Mouse (Mus musculus) inflammation-experienced regulatory T-cells, adult 6 months (primary cell): ENCODE measurements around the gene Fscn1. TPM values are rescaled to one million over a fixed set of nuclear protein-coding genes. Genes with fewer than 3 reads are reported as not detected.

Experiments used
- ATAC-seq: one replicate; pipeline ENCODE4 v1.8.0; 2017
- polyA plus RNA-seq, 3 experiments: library from polyadenylated mRNA; unstranded; fragments of 100-300 nt; shearing (Covaris generic); gene quantifications; one replicate each; pipeline ENCODE4 v1.2.1; 2017

Fscn1 gene
- polyA plus RNA-seq, 3 experiments from 2014 or later: 1.2 TPM; not detected in 2

- peak; percentile 32 for ATAC-seq
Measured at GRCm38 (mm10) chr5:142936336-142936719, 23.8 kb upstream of the Fscn1 start.

DNA sequence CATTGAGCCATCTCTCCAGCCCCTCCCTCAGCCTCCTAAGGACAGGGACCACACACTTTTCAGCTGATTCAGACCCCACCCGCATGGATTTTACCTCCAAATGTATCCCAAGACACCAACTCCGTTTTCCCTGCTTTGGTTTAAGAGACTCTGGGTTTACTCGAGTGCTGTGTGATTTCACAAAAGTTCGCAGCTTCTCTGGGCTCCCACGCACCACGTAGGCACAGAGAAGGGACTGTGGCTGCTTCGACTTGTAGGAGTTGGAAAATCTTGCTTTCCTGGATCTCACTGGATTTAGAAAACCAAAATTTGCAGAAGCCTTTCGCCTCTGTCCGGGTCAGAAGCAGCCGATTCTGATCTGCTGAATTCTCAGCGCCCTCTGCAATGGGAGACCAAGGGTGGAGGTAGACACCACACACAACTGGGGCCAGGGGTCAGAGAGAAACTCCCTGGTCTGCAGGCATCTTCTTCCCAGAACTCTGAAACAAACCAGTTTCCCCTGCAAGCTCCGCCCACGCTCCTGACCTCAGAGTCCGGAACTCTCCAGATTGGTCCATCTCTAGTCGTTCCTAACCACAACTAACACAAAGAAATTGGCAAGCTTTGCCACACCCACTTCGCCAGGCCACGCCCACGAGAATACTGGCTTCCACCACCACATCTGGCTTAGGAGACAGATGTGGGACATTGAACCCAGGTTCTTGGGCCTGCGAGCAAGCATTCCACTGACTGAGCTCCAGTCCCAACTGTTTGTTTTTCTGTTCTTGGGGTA, 22.0 kb upstream of the Fscn1 start:
- peak; percentile 48 for ATAC-seq

DNA sequence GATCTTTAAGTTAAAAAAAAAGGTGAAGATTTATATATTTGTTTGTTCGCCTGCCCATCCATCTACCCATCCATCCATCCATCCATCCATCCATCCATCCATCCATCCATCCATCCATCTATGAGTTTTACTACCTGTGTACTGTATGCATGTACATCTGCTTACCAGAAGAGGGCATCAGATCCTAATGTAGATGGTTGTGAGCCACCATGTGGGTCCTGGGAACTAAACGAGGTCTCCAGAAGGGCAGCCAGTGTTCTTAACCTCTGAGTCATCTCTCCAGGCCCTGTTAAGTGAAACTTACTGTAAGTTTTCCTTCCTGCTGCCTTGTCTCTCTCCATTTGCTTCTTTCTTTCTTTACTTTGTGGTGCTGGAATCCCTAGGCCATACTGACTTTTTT, 19.8 kb upstream of the Fscn1 start:
- no peak for ATAC-seq

DNA sequence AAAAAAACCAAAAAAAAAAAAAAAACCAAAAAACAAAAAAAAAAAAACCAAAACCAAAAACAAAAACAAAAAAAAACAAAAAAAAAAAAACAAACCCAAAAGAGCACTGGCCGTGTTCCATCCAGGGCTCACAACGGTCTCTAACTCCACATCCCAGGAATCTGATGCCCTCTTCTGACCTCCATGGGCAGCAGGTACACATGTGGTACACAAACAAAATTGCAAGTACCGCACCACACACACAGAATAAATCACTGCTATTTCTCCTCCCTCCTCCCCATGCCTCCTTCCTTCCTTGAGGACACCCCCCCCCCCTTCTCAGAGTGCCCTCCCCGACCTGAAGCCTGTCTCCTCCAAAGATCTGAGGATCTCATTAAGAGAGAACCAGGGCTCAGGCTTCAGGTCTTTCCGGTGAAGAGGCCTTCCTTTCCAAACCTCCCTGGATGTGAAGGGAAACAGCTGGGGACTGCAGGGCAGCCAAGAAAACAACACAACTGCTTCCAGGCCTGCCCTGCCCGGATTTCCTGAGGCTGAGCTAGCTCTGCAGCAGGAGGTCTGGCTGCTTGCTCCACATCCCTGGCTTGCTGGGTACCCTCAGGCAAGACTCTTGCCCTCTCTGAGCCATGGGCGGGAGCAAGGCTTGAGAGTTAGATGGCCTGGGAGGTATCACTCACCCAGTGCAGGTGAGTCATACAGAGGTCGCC, 15.0 kb upstream of the Fscn1 start:
- ATAC-seq: no peak

GRCm38 (mm10) chr5:142947460-142947859, 12.7 kb upstream of the Fscn1 start:
- ATAC-seq: no peak

DNA sequence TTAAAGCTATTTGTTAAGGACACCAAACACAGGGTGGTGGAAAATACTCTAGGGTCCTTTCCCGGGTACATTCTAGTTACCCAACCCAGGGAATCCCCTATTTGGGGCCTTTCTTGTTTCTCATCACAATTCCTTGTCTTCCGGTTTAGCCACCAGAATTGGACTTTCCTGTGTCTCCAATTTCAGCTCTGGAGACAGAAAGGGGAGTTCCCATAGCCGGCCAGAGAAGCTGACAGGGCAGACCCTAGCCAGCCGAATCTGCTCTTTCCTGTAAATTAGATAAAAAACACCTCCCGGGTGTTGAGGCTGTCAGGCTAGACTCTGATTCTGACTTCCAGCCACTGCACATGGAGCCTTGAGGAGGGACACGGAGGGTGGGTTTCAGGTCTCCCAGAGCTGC, 10.6 kb upstream of the Fscn1 start:
- no peak for ATAC-seq

DNA sequence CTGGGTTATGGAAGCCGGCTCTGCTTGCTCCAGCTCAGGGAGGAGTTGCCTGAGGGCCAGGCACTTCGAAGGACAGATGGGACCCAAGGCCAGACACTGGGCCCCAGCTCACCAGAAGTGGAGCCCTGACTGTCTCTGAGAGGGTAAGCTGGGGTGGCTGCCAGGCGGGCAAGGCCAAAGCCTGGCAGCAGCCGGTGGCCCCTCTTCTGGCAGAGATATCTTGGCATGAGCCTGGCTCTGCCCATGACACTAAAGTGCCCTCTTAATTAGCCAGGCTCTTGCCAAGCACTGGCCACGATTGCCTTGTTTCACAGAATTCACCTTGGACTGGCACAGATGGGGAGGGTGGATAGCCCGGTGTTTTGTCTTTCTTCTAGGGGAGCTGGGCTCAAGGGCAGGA, 9.7 kb upstream of the Fscn1 start:
- no peak for ATAC-seq

DNA sequence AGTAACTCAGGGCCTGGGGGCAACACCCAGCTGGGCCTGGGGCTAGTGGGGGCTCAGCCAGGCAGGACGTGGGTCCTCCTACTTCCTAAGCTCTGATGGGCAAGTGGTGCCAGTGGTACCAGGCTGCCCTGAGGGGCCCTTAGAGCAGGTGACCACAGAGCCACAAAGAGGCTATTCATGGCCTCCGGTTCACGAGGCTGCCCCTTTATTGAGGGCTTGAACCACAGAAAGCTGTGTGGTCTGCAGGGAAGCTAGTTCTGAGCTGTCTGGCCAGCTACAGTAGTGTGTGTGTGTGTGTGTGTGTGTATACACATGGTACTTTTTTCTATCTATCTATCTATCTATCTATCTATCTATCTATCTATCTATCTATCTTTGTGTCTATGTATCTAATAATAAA, 6.5 kb upstream of the Fscn1 start:
- no peak for ATAC-seq

DNA sequence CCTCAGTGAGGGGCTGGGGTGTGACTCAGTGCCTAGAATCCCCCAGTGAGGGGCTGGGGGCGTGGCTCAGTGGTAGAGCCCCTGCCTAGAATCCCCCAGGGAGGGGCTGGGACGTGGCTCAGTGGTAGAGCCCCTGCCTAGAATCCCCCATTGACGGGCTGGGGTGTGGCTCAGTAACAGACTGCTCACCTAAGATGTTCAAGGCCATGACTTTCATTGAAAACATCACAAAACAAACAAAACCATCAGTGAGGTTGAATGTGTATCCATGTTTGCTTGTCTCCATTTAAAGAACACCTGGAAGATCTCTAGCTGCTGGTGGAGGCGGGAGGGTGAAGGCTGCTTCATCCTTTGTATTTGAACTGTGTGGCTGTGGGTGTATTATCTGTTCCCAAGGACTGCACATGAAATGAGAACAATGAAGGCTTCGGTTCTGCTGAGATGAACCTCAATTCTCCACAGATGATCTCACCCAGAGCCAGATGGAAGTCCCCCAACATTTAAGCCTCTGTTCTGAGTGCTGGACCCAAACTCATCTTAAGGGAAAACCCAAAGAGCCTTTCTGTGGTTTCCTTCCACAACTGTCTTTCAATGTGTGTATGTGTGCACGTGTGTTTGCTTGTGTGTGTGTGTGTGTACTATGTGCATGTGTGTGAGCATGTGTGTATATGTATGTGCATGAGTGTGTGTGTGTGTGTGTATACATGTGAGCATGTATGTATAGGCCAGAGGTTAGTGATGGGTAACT, 3.0 kb upstream of the Fscn1 start:
- ATAC-seq: no peak

DNA sequence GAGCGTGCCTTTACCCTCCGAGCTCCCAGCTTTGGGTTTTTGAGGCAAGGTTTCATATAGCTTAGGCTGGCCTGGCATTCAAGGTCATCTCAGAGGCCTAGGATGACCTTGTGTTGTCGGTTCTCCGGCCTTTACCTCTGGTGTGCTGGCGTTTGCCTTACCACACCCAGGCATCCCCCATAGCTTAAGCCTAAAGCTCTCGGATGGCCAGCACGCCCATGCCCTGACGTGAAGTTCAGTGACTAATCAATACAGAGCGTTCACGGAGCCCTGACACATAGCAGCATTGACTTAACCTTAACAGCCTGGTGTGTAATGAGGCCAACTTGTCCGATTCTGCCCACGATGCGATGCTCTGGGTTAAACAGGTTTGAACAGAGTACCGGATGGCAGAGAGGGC, 1.7 kb upstream of the Fscn1 start:
- no peak for ATAC-seq

- ATAC-seq: no peak
Measured at GRCm38 (mm10) chr5:142959156-142959555, 987 bp upstream of the Fscn1 start.

- ATAC-seq: no peak
Measured at GRCm38 (mm10) chr5:142960775-142961271, 680 bp downstream of the Fscn1 start.

DNA sequence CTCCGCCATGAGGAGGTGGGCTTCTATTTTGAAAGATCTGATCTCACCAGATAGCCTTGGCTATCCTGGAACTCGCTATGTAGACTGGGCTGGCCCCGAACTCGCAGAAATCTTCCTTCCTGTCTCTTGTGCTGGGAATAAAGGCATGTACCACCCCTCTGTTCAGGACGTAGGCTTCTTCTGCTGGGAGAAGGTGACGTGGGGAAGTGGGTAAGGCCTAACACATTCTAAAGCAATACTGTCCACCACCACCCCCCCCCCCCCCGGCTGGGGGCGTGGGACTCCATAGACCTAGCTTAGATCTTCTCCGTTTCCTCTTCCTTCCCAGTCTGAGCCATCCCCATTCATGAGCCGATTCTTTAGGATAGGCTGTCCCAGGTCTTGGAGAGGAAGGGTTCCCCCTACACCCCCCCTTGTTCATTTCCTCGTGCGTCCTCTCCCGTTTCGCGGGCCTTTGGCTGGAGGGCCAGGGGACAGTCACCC, 1.3 kb downstream of the Fscn1 start:
- ATAC-seq: no peak

DNA sequence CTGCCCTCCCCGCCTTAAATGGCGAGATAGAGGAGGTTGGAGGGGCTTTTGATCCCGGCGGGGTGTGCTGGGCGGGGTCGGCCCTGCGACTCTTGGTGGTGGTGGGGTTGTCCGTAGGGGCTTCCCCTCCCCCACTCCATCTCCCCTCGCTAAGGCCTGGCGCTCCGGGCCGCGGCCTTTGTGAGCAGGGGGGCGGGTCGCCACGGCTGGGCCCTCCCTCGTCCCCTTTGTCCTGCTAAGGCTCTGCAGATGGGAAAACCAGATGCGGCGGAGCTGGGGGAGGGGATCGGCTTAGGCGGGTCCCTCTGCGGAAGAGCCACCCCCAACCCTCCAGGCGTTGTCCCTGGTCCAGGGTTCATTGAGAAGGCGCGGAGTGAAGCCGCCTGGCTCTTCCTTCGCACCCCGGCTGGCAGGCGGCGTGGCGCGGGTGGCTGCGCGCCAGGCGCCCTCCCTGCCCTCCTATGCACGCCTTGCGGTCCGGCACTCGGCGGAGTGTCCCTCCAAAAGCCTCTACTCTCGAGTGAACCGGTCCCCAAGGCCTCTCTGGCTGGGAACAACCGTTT, 1.8 kb downstream of the Fscn1 start:
- ATAC-seq: no peak

DNA sequence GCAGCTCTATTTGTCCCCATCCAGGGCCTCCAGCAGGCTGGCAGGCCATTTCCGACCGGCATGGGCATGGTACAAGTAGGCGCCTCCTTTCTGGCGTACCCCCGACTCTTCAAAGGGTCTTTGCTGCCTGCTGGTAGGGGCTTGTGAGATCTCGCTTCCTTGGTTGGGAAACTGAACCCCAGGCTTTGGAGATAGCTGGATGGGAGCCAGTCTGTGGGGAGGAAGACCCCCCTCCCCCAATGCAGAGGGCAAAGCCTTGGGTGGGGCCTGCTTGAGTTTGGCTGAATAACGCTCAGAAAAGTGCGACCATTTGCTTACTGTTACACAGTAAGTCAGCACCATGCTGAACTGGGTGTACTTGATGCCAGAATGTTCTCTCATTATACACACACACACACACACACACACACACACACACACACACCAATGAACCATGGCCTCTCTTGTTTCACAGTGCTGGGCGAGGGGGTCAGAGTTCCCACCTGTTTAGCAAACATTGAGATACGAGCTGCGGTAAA, 2.4 kb downstream of the Fscn1 start:
- ATAC-seq: no peak

DNA sequence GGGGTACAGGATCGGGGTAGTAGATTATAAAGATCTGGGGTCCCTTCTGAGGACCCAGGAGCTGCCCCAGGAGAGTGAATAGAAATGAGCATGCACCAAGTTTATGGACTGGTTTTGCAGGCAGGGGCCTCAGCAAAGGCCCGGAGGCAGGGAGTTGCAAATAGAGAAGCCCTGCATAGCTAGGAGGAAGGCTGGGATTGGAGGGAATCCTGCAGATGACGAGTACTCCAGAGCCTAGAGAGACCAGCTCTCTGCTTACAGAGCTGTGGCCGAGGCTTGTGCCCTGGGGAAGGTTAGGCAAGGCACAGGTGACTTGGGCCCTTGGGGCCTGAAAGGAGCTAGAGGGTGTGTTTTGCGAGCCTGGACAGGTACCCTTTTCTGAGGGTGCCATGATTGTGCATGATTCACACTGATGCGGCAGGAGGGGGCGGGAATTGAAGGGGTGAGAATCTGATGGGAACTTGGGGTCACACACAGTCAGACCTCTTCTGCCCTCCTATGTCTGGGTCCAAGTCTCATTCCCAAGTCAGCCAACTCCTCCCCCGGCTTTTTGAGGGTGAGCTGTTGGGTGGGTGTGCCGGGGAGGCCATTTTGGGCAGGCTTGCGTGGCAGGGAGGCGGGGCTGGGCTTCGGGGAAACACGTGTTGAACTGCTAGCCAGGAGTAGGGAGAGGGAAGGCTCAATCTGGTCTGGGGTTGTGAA, 3.0 kb downstream of the Fscn1 start:
- no peak for ATAC-seq

- no peak for ATAC-seq
Measured at GRCm38 (mm10) chr5:142963705-142964494, 3.8 kb downstream of the Fscn1 start.

GRCm38 (mm10) chr5:142964650-142965049, 4.5 kb downstream of the Fscn1 start:
- no peak for ATAC-seq

GRCm38 (mm10) chr5:142968411-142968810, 8.3 kb downstream of the Fscn1 start:
- no peak for ATAC-seq

GRCm38 (mm10) chr5:142973971-142974370, 13.8 kb downstream of the Fscn1 start:
- ATAC-seq: no peak

- peak; percentile 83 for ATAC-seq
Measured at GRCm38 (mm10) chr5:142974598-142975121, 14.5 kb downstream of the Fscn1 start.
